Comparison of ENCODE assay signal across 18 mouse cellular contexts in genomic region chr19:43583595-43583994, GRCm38 (mm10). TPM values are rescaled to one million over a fixed set of nuclear protein-coding genes. Genes with fewer than 3 reads are reported as not detected.
A peak's percentile ranks its signal among the peaks of the same experiment; 100 is the strongest.
DNase-seq lines count a peak whose midpoint lies in the region; ATAC-seq and TF ChIP-seq lines count a peak whose summit lies in the region.
"Had no signal": no experiment of that assay in that cellular context is flagged by ENCODE, and none has a peak within 500 bp of the region (broad histone marks: within the 10 kb centered on the region; RNA-seq: fewer than 3 reads in every experiment).

No protein-coding gene starts in this region.

- no peak for TF ChIP-seq CTCF in stomach, postnatal 0 days (IDR thresholded peaks at IDR 0.05; ENCODE audit: low read depth)

- H3K4me3 ChIP-seq in heart, embryonic 11.5 days (ENCODE audit: low read depth, low read length), result 0 out of 2 replicates have a peak overlapping the region, but pooled peaks have one; percentile 1
- no peak overlapping the region for H3K4me3 ChIP-seq in lung, embryonic 16.5 days (ENCODE audit: low read length)
- H3K4me3 ChIP-seq in limb, embryonic 11.5 days (ENCODE audit: low read depth, low read length), result no peak overlapping the region
- no peak overlapping the region for H3K4me3 ChIP-seq in stomach, postnatal 0 days (ENCODE audit: low read depth, low read length)
- H3K4me3 ChIP-seq: limb, embryonic 12.5 days; liver, embryonic 15.5 days had no signal

- no peak for ATAC-seq in heart, embryonic 11.5 days (replicated peaks; ENCODE audit: insufficient number of reproducible peaks, low FRiP score, low TSS enrichment)
- ATAC-seq in lung, embryonic 16.5 days (ENCODE audit: low read depth), result peak; percentile 52
- no peak for ATAC-seq in limb, embryonic 11.5 days (ENCODE audit: insufficient number of reproducible peaks, low FRiP score, low TSS enrichment, low read depth)
- peak; percentile 28; the same call in 1 of the 2 replicates for ATAC-seq in stomach, postnatal 0 days (ENCODE audit: low FRiP score, low TSS enrichment)
- ATAC-seq: forebrain, embryonic 14.5 days had no signal

- no peaks in the 10 kb centered on the region for H3K36me3 ChIP-seq in heart, embryonic 11.5 days (ENCODE audit: control insufficient read depth, insufficient read depth, low read length)
- H3K36me3 ChIP-seq in lung, embryonic 16.5 days (ENCODE audit: control insufficient read depth, insufficient read depth, low read length), result no peaks in the 10 kb centered on the region
- H3K36me3 ChIP-seq in limb, embryonic 11.5 days (ENCODE audit: control insufficient read depth, insufficient read depth, low read length), result no peaks in the 10 kb centered on the region
- no peaks in the 10 kb centered on the region for H3K36me3 ChIP-seq in stomach, postnatal 0 days (ENCODE audit: control insufficient read depth, insufficient read depth, low read length)
- H3K36me3 ChIP-seq: limb, embryonic 12.5 days; liver, embryonic 15.5 days had no signal

- H3K9me3 ChIP-seq in heart, embryonic 11.5 days (replicated peaks; ENCODE audit: control insufficient read depth, low read length), result no peaks in the 10 kb centered on the region
- no peaks in the 10 kb centered on the region for H3K9me3 ChIP-seq in lung, embryonic 16.5 days (ENCODE audit: control insufficient read depth, low read length)
- H3K9me3 ChIP-seq in limb, embryonic 11.5 days (ENCODE audit: control insufficient read depth, low read length), result no peaks in the 10 kb centered on the region
- H3K9me3 ChIP-seq in stomach, postnatal 0 days (ENCODE audit: control insufficient read depth, low read length), result no peaks in the 10 kb centered on the region
- H3K9me3 ChIP-seq: limb, embryonic 12.5 days; liver, embryonic 15.5 days had no signal

- H3K27ac ChIP-seq in heart, embryonic 11.5 days (ENCODE audit: low read depth, low read length), result no peak overlapping the region
- no peak overlapping the region for H3K27ac ChIP-seq in lung, embryonic 16.5 days (ENCODE audit: low read length)
- H3K27ac ChIP-seq in limb, embryonic 11.5 days (replicated peaks; ENCODE audit: low read depth, low read length), result no peak overlapping the region
- H3K27ac ChIP-seq in stomach, postnatal 0 days (replicated peaks), result no peak overlapping the region
- H3K27ac ChIP-seq: hindbrain, embryonic 14.5 days; limb, embryonic 12.5 days; liver, embryonic 15.5 days had no signal

- no peak overlapping the region for H3K9ac ChIP-seq in heart, embryonic 11.5 days (ENCODE audit: low read depth, low read length)
- H3K9ac ChIP-seq in lung, embryonic 16.5 days (ENCODE audit: low read length), result no peak overlapping the region
- no peak overlapping the region for H3K9ac ChIP-seq in limb, embryonic 11.5 days (ENCODE audit: low read length)
- H3K9ac ChIP-seq in stomach, postnatal 0 days (ENCODE audit: low read length), result no peak overlapping the region
- H3K9ac ChIP-seq: hindbrain, embryonic 14.5 days; limb, embryonic 12.5 days; liver, embryonic 15.5 days had no signal

- H3K4me1 ChIP-seq in heart, embryonic 11.5 days (ENCODE audit: control insufficient read depth, insufficient read depth, low read length), result peaks cover 5% of the 10 kb centered on the region; the same call in 1 of the 2 replicates
- H3K4me1 ChIP-seq in lung, embryonic 16.5 days (replicated peaks; ENCODE audit: control insufficient read depth, insufficient read depth, low read length), result no peaks in the 10 kb centered on the region
- no peaks in the 10 kb centered on the region for H3K4me1 ChIP-seq in limb, embryonic 11.5 days (ENCODE audit: control insufficient read depth, insufficient read depth, low read length)
- H3K4me1 ChIP-seq in stomach, postnatal 0 days (replicated peaks; ENCODE audit: control insufficient read depth, insufficient read depth), result no peaks in the 10 kb centered on the region

- DNase-seq in heart, adult 8-10 months (ENCODE audit: low spot score), result no peak
- no peak for DNase-seq in lung, adult 18-20 months
- DNase-seq in limb, embryonic 11.5 days (ENCODE audit: low spot score), result peak; percentile 32
- no peak for DNase-seq in stomach, postnatal 0 days (ENCODE audit: low spot score)
- no peak for DNase-seq in left cerebral cortex, adult 9 months (ENCODE audit: low spot score in 2 of 2)
- DNase-seq: cerebellum, adult 9-10 months; kidney, adult 2 months; layer of hippocampus, postnatal 36 days; right cerebral cortex, postnatal 14 days had no signal

- H3K4me2 ChIP-seq in heart, embryonic 11.5 days, result peak overlapping the region; percentile 44
- no peak overlapping the region for H3K4me2 ChIP-seq in lung, embryonic 16.5 days (ENCODE audit: low read depth, low read length)
- H3K4me2 ChIP-seq in limb, embryonic 11.5 days (ENCODE audit: low read depth, severe bottlenecking), result no peak overlapping the region
- H3K4me2 ChIP-seq in stomach, postnatal 0 days (replicated peaks; ENCODE audit: low read depth), result no peak overlapping the region
- H3K4me2 ChIP-seq: hindbrain, embryonic 14.5 days; limb, embryonic 12.5 days; liver, embryonic 15.5 days had no signal

- 1% methylated on average over 17 of the region's 17 CpGs for WGBS in heart, embryonic 11.5 days (ENCODE audit: insufficient replicate concordance)
- WGBS in lung, embryonic 16.5 days, result 3% methylated on average over 17 of the region's 17 CpGs
- WGBS in limb, embryonic 11.5 days, result 2% methylated on average over 17 of the region's 17 CpGs
- 8% methylated on average over 17 of the region's 17 CpGs for WGBS in stomach, postnatal 0 days

- no peak for TF ChIP-seq EP300 in stomach, postnatal 0 days (optimal IDR thresholded peaks at IDR 0.05)

- H3K27me3 ChIP-seq in heart, embryonic 11.5 days (ENCODE audit: control insufficient read depth, insufficient read depth, low read length), result peaks cover 60% of the 10 kb centered on the region
- peaks cover 42% of the 10 kb centered on the region for H3K27me3 ChIP-seq in lung, embryonic 16.5 days (ENCODE audit: control insufficient read depth, insufficient read depth, low read depth, low read length)
- peaks cover 38% of the 10 kb centered on the region for H3K27me3 ChIP-seq in limb, embryonic 11.5 days (ENCODE audit: control insufficient read depth, insufficient read depth, low read length)
- peaks cover 4% of the 10 kb centered on the region; the same call in 1 of the 2 replicates for H3K27me3 ChIP-seq in stomach, postnatal 0 days (ENCODE audit: control insufficient read depth, insufficient read depth, low read length)

RNA-seq across cellular contexts. Expression of gene Nkx2-3, which starts 28.5 kb away (rescaled TPM):
- polyA plus RNA-seq in heart, embryonic 11.5 days (2014; fragmentation: Nextera tagmentation; extraction: Ambion mirVana), result not detected in 2 replicates
- total RNA-seq in heart, adult 8-10 months (2022), result not detected
- polyA plus RNA-seq in lung, embryonic 16.5 days (2015; fragmentation: Nextera tagmentation; extraction: Ambion mirVana), result not detected in 2 replicates
- not detected in 2 replicates for polyA plus RNA-seq in limb, embryonic 11.5 days (2014; fragmentation: Nextera tagmentation; extraction: Ambion mirVana)
- 5.4 and 5.7 TPM in 2 replicates for polyA plus RNA-seq in stomach, postnatal 0 days (2015; fragmentation: Nextera tagmentation; extraction: Ambion mirVana)
- total RNA-seq: adrenal gland, adult 18-20 months; layer of hippocampus, postnatal 36 days; megakaryocyte-erythroid progenitor cell, adult 5-6 weeks had no signal
- polyA plus RNA-seq: hindbrain, embryonic 14.5 days; kidney, adult 2 months; limb, embryonic 12.5 days; urinary bladder, adult 2 months had no signal

RNA-seq across cellular contexts. Expression of gene Got1, which starts 59.2 kb away (rescaled TPM):
- polyA plus RNA-seq in heart, embryonic 11.5 days (2014; fragmentation: Nextera tagmentation; extraction: Ambion mirVana), result 134 and 158 TPM in 2 replicates
- 1,000 to 10,000 TPM in 3 of 4 experiments, 100 to 1,000 TPM in 1; 973 to 1,404 (median 1,052) TPM for total RNA-seq in heart, adult 8-10 months (2022)
- polyA plus RNA-seq in lung, embryonic 16.5 days (2015; fragmentation: Nextera tagmentation; extraction: Ambion mirVana), result 26.2 and 26.4 TPM in 2 replicates
- 41.0 and 45.6 TPM in 2 replicates for polyA plus RNA-seq in limb, embryonic 11.5 days (2014; fragmentation: Nextera tagmentation; extraction: Ambion mirVana)
- polyA plus RNA-seq in stomach, postnatal 0 days (2015; fragmentation: Nextera tagmentation; extraction: Ambion mirVana), result 49.3 and 51.1 TPM in 2 replicates

Comparison
In these comparisons a context has a peak if more than half of its experiments do, and no peak if none do; other contexts are left out.
1. ATAC-seq: peak in lung, embryonic 16.5 days (single experiment) and stomach, postnatal 0 days (single experiment); none in heart, embryonic 11.5 days (single experiment) and limb, embryonic 11.5 days (single experiment).